Mouse (Mus musculus): ENCODE measurements at regions not wholly inside any gene's neighbourhood (a gene's known extent, or its start where the extent isn't known, plus 50 kb on each side); places are given as distances from the start of the nearest gene placed in this dataset.

DNA sequence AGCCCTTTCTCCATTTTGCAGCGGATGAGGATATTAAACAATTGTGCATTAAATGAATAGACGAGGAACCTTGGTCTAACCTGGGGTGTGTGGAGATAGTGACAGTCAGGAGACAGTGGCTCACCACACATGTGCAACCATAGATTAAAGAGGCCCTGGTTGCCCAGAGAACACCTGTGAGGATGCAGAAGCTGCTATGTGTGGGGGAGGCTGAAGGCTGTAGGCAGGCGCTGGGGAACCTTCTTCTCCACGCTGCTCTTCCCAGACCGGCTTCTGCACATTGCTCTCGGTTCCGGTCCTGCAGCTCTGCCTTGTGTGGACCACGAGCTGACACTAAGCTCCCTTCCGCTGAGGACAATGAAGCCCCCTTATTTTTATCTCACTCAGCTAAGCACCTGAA, 412.1 kb upstream of the Adgrl2 start:
- no peak for TF ChIP-seq CTCF (IDR thresholded peaks at IDR 0.05; ENCODE audit: borderline replicate concordance, control insufficient read depth, extremely low read depth, insufficient read depth, low read length, poor library complexity)
- TF ChIP-seq POLR2A (IDR thresholded peaks at IDR 0.05; ENCODE audit: control insufficient read depth, extremely low read depth, insufficient read depth, low read length, poor library complexity), result no peak
- no peak overlapping the region for H3K27ac ChIP-seq (ENCODE audit: control insufficient read depth, insufficient read depth, low read length)
- H3K27me3 ChIP-seq (ENCODE audit: control insufficient read depth, insufficient read depth, low read length), result no peaks in the 10 kb centered on the region
- WGBS, result 75% methylated on average over 9 of the region's 9 CpGs
- H3K36me3 ChIP-seq (ENCODE audit: control insufficient read depth, insufficient read depth, low read length), result no peaks in the 10 kb centered on the region
- H3K4me1 ChIP-seq (replicated peaks; ENCODE audit: control insufficient read depth, insufficient read depth, low read length), result no peaks in the 10 kb centered on the region
- no peak for DNase-seq
- no peak overlapping the region for H3K4me3 ChIP-seq (ENCODE audit: control insufficient read depth, insufficient read depth, low read length)

DNA sequence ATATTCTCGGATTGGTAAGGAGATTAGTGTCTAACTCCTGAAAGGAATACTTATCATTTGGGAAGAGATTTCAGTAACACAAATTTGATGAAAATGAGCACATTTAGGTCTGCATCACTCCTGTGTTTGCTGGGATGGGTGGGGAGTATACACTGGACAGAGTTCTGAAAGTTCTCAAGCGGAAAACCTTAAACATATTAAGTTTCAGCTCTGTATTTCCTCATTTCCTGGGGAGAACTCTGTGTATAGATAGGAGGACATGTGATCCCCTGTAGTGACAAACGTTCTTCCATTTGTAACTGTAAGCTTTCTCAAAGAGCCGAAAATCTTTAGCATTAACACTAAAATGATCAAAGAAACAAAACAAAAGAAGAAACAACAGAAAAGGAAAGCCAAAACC, 404.7 kb upstream of the Adgrl2 start:
- no peaks in the 10 kb centered on the region for H3K27me3 ChIP-seq (ENCODE audit: control insufficient read depth, insufficient read depth, low read length)
- 60% methylated on average over 4 of the region's 4 CpGs for WGBS

GRCm38 (mm10) chr3:149393317-149394172, 403.2 kb upstream of the Adgrl2 start:
- DNase-seq, result no peak
- no peak for TF ChIP-seq CTCF (IDR thresholded peaks at IDR 0.05; ENCODE audit: borderline replicate concordance, control insufficient read depth, extremely low read depth, insufficient read depth, low read length, poor library complexity)
- no peak for TF ChIP-seq POLR2A (IDR thresholded peaks at IDR 0.05; ENCODE audit: control insufficient read depth, extremely low read depth, insufficient read depth, low read length, poor library complexity)
- Histone ChIP-seq H3K27ac (ENCODE audit: control insufficient read depth, insufficient read depth, low read length) (no peak overlapping the region), H3K4me3 (ENCODE audit: control insufficient read depth, insufficient read depth, low read length) (no peak overlapping the region), H3K4me1 (replicated peaks; ENCODE audit: control insufficient read depth, insufficient read depth, low read length) (no peaks in the 10 kb centered on the region), H3K27me3 (ENCODE audit: control insufficient read depth, insufficient read depth, low read length) (no peaks in the 10 kb centered on the region), H3K36me3 (ENCODE audit: control insufficient read depth, insufficient read depth, low read length) (no peaks in the 10 kb centered on the region)
- 39% methylated on average over 4 of the region's 4 CpGs for WGBS

More for the DNA sequence above, 404.7 kb upstream of the Adgrl2 start:
- H3K4me1 ChIP-seq (replicated peaks; ENCODE audit: control insufficient read depth, insufficient read depth, low read length), result no peaks in the 10 kb centered on the region
- H3K4me3 ChIP-seq (ENCODE audit: control insufficient read depth, insufficient read depth, low read length), result no peak overlapping the region
- DNase-seq, result no peak
- TF ChIP-seq CTCF (IDR thresholded peaks at IDR 0.05; ENCODE audit: borderline replicate concordance, control insufficient read depth, extremely low read depth, insufficient read depth, low read length, poor library complexity), result no peak
- no peak for TF ChIP-seq POLR2A (IDR thresholded peaks at IDR 0.05; ENCODE audit: control insufficient read depth, extremely low read depth, insufficient read depth, low read length, poor library complexity)
- no peaks in the 10 kb centered on the region for H3K36me3 ChIP-seq (ENCODE audit: control insufficient read depth, insufficient read depth, low read length)
- no peak overlapping the region for H3K27ac ChIP-seq (ENCODE audit: control insufficient read depth, insufficient read depth, low read length)

- no peak for TF ChIP-seq POLR2A (IDR thresholded peaks at IDR 0.05; ENCODE audit: control insufficient read depth, extremely low read depth, insufficient read depth, low read length, poor library complexity)
- TF ChIP-seq CTCF (IDR thresholded peaks at IDR 0.05; ENCODE audit: borderline replicate concordance, control insufficient read depth, extremely low read depth, insufficient read depth, low read length, poor library complexity), result no peak
- H3K27me3 ChIP-seq (ENCODE audit: control insufficient read depth, insufficient read depth, low read length), result no peaks in the 10 kb centered on the region
- no peak overlapping the region for H3K27ac ChIP-seq (ENCODE audit: control insufficient read depth, insufficient read depth, low read length)
- 96% methylated on average over 9 of the region's 9 CpGs for WGBS
- no peak overlapping the region for H3K4me3 ChIP-seq (ENCODE audit: control insufficient read depth, insufficient read depth, low read length)
- H3K4me1 ChIP-seq (replicated peaks; ENCODE audit: control insufficient read depth, insufficient read depth, low read length), result no peaks in the 10 kb centered on the region
- DNase-seq, result no peak
- H3K36me3 ChIP-seq (ENCODE audit: control insufficient read depth, insufficient read depth, low read length), result no peaks in the 10 kb centered on the region
These were observed 401.8 kb upstream of the Adgrl2 start for GRCm38 (mm10) chr3:149392164-149392563.

DNA sequence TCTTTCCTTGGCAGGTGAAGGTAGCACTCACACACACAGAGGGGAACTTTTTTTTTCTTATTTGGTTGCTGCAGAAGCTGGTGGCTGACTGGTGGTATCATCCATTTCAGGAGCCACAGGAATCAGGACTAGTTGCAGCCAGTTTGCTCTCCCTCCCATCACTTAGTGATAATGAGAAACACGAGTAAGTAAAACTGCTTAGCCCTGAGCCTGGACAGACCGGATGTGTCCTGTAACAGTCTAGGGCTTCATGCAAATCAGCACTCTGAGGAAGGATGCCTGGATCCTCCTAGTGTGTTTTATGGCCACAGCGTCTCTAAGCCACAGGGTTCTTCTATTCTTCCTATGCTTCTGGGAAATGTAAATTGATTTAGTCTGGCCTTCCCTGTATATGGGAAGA, 397.2 kb upstream of the Adgrl2 start:
- no peak overlapping the region for H3K4me3 ChIP-seq (ENCODE audit: control insufficient read depth, insufficient read depth, low read length)
- no peak for DNase-seq
- 44% methylated on average over 3 of the region's 3 CpGs for WGBS
- no peaks in the 10 kb centered on the region for H3K36me3 ChIP-seq (ENCODE audit: control insufficient read depth, insufficient read depth, low read length)
- H3K27ac ChIP-seq (ENCODE audit: control insufficient read depth, insufficient read depth, low read length), result no peak overlapping the region
- H3K27me3 ChIP-seq (ENCODE audit: control insufficient read depth, insufficient read depth, low read length), result no peaks in the 10 kb centered on the region
- H3K4me1 ChIP-seq (replicated peaks; ENCODE audit: control insufficient read depth, insufficient read depth, low read length), result no peaks in the 10 kb centered on the region
- no peak for TF ChIP-seq POLR2A (IDR thresholded peaks at IDR 0.05; ENCODE audit: control insufficient read depth, extremely low read depth, insufficient read depth, low read length, poor library complexity)
- TF ChIP-seq CTCF (IDR thresholded peaks at IDR 0.05; ENCODE audit: borderline replicate concordance, control insufficient read depth, extremely low read depth, insufficient read depth, low read length, poor library complexity), result no peak

DNA sequence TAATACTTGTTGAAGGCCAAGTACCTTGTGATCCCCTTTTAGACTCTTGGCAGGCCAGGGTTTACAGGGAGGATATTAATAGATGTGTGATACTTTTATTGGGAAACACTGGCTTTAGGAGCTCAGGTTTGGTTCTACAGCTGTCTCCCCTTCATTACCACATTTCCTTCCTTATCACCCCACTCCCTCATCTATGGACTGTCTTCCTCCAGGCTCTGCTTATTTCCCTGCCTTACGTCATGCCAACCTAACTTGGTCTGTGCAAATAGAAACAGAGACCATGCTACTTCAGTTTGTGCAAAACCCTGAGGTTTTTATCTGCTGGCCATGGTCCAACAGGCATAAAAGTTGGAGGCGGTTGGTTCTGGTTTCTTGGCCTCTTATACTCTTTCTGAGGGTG, 395.7 kb upstream of the Adgrl2 start:
- DNase-seq, result no peak
- WGBS, result 63% methylated on average over 2 of the region's 2 CpGs
- no peak for TF ChIP-seq POLR2A (IDR thresholded peaks at IDR 0.05; ENCODE audit: control insufficient read depth, extremely low read depth, insufficient read depth, low read length, poor library complexity)
- no peak for TF ChIP-seq CTCF (IDR thresholded peaks at IDR 0.05; ENCODE audit: borderline replicate concordance, control insufficient read depth, extremely low read depth, insufficient read depth, low read length, poor library complexity)
- Histone ChIP-seq H3K4me1 (replicated peaks; ENCODE audit: control insufficient read depth, insufficient read depth, low read length) (no peaks in the 10 kb centered on the region), H3K27ac (ENCODE audit: control insufficient read depth, insufficient read depth, low read length) (no peak overlapping the region), H3K4me3 (ENCODE audit: control insufficient read depth, insufficient read depth, low read length) (no peak overlapping the region), H3K27me3 (ENCODE audit: control insufficient read depth, insufficient read depth, low read length) (no peaks in the 10 kb centered on the region), H3K36me3 (ENCODE audit: control insufficient read depth, insufficient read depth, low read length) (no peaks in the 10 kb centered on the region)

All from thymus, adult 2 months (tissue).